Comparison of ENCODE assay signal across 8 mouse cellular contexts in genomic region chr7:141192776-141193347, GRCm38 (mm10). TPM values are rescaled to one million over a fixed set of nuclear protein-coding genes. Genes with fewer than 3 reads are reported as not detected.
DNase-seq lines count a peak whose midpoint lies in the region; ATAC-seq lines count a peak whose summit lies in the region.

No protein-coding gene starts in this region.

- intact Hi-C loops in left cerebral cortex, postnatal 25 days (cut with DNase I): no loop called here

- no peaks in the 10 kb centered on the region for H3K9me3 ChIP-seq in kidney, embryonic 14.5 days (ENCODE audit: control insufficient read depth, low read length)
- no peaks in the 10 kb centered on the region for H3K9me3 ChIP-seq in intestine, embryonic 14.5 days (ENCODE audit: control insufficient read depth, low read length)

- peak overlapping the region; percentile 97 for H3K4me2 ChIP-seq in kidney, embryonic 14.5 days (replicated peaks; ENCODE audit: low read depth, low read length)
- peak overlapping the region; percentile 97 for H3K4me2 ChIP-seq in intestine, embryonic 14.5 days (ENCODE audit: low read length)

- no peaks in the 10 kb centered on the region for H3K27me3 ChIP-seq in kidney, embryonic 14.5 days (ENCODE audit: control insufficient read depth, insufficient read depth, low read length)
- H3K27me3 ChIP-seq in intestine, embryonic 14.5 days (replicated peaks; ENCODE audit: control insufficient read depth, insufficient read depth, low read length): no peaks in the 10 kb centered on the region

- 28% methylated on average over 12 of the region's 12 CpGs for WGBS in kidney, embryonic 14.5 days
- WGBS in intestine, embryonic 14.5 days: 30% methylated on average over 12 of the region's 12 CpGs
- 35% methylated on average over 12 of the region's 12 CpGs for WGBS in macrophage (ENCODE audit: missing documents)

- H3K79me2 ChIP-seq in macrophage (ENCODE audit: inconsistent target): peaks cover 14% of the 10 kb centered on the region

- H3K9ac ChIP-seq in kidney, embryonic 14.5 days (ENCODE audit: low read depth, low read length): peak overlapping the region; percentile 93
- peak overlapping the region; percentile 85 for H3K9ac ChIP-seq in intestine, embryonic 14.5 days (ENCODE audit: low read length)

- peak overlapping the region; percentile 92 for H3K4me3 ChIP-seq in kidney, embryonic 14.5 days (ENCODE audit: low read length)
- peak overlapping the region; percentile 99 for H3K4me3 ChIP-seq in brown adipose tissue, adult 24 weeks (ENCODE audit: insufficient read depth, low read depth, low read length)
- H3K4me3 ChIP-seq in intestine, embryonic 14.5 days (ENCODE audit: low read depth, low read length): peak overlapping the region; percentile 91
- peak overlapping the region; percentile 54 for H3K4me3 ChIP-seq in macrophage (ENCODE audit: inconsistent target)

- no peak for ATAC-seq in kidney, embryonic 14.5 days (ENCODE audit: low FRiP score, low TSS enrichment)
- no peak for ATAC-seq in intestine, embryonic 14.5 days (replicated peaks; ENCODE audit: low FRiP score, low TSS enrichment, low read depth)
- ATAC-seq in erythroid progenitor cell, adult 5-6 weeks (replicated peaks; ENCODE audit: low FRiP score, poor library complexity, severe bottlenecking): no peak

- H3K36me3 ChIP-seq in kidney, embryonic 14.5 days (ENCODE audit: control insufficient read depth, insufficient read depth, low read length): peaks cover 31% of the 10 kb centered on the region
- peaks cover 33% of the 10 kb centered on the region for H3K36me3 ChIP-seq in intestine, embryonic 14.5 days (ENCODE audit: control insufficient read depth, insufficient read depth, low read length)
- peaks cover 18% of the 10 kb centered on the region for H3K36me3 ChIP-seq in macrophage (ENCODE audit: inconsistent target)

- no peak for DNase-seq in kidney, adult 11 months
- DNase-seq in intestine, embryonic 14.5 days (ENCODE audit: low spot score): no peak
- DNase-seq in left cerebral cortex, postnatal 25 days (ENCODE audit: low spot score in 2 of 2): no peak
- DNase-seq in natural killer cell, adult 2 months (ENCODE audit: low spot score in 2 of 2): no peak

- H3K27ac ChIP-seq in kidney, embryonic 14.5 days (ENCODE audit: low read depth, low read length): peak overlapping the region; percentile 65; the same call in 1 of the 2 replicates
- H3K27ac ChIP-seq in brown adipose tissue, adult 24 weeks (replicated peaks; ENCODE audit: low read depth, low read length): peak overlapping the region; percentile 46
- 0 out of 2 replicates have a peak overlapping the region, but pooled peaks have one; percentile 62 for H3K27ac ChIP-seq in intestine, embryonic 14.5 days (ENCODE audit: low read depth)
- peak overlapping the region; percentile 38; the same call in 1 of the 2 replicates for H3K27ac ChIP-seq in macrophage

- H3K4me1 ChIP-seq in kidney, embryonic 14.5 days (ENCODE audit: control insufficient read depth, insufficient read depth, low read length): peaks cover 14% of the 10 kb centered on the region; the same call in 1 of the 2 replicates
- peaks cover 17% of the 10 kb centered on the region for H3K4me1 ChIP-seq in brown adipose tissue, adult 24 weeks (ENCODE audit: control insufficient read depth, insufficient read depth, insufficient read length, low read length)
- H3K4me1 ChIP-seq in intestine, embryonic 14.5 days (replicated peaks; ENCODE audit: control insufficient read depth, insufficient read depth, low read length): peaks cover 12% of the 10 kb centered on the region

RNA-seq across cellular contexts. Expression of gene Hras, which starts 0.9 kb away (rescaled TPM):
- 97.2 and 97.8 TPM in 2 replicates for polyA plus RNA-seq in kidney, embryonic 14.5 days (2014; fragmentation: Nextera tagmentation; extraction: Ambion mirVana)
- polyA plus RNA-seq in brown adipose tissue, adult 24 weeks (2012; ENCODE audit: insufficient read depth, insufficient read length, missing spikeins): 72.6 and 86.6 TPM in 2 replicates
- 72.6 and 96.6 TPM in 2 replicates for polyA plus RNA-seq in intestine, embryonic 14.5 days (2014; fragmentation: Nextera tagmentation; extraction: Ambion mirVana)
- 10 to 100 TPM in 13 of 26 experiments, 1 to 10 TPM in 12, not detected in 1; 1.5 to 31.4 (median 10.9) TPM for total RNA-seq in macrophage (2018; cell fraction: chromatin; rRNA removed)
- total RNA-seq in macrophage (2018; cell fraction: cytosol; rRNA removed): 10 to 100 TPM; 40.7 to 70.9 (median 56.1) TPM
- total RNA-seq in macrophage (2018; cell fraction: nucleus; rRNA removed): 10 to 100 TPM in 21 of 26 experiments, 1 to 10 TPM in 5; 6.3 to 34.2 (median 15.0) TPM
- polyA plus RNA-seq in macrophage (2018): 31.1 to 73.7 TPM (median 35.0 TPM) in 3 replicates
- total RNA-seq in erythroid progenitor cell, adult 5-6 weeks (2015; ENCODE audit: low replicate concordance): 39.8 and 94.4 TPM in 2 replicates
- 40.5 and 47.2 TPM in 2 replicates for total RNA-seq in erythroid progenitor cell, adult 5-6 weeks (2017; ENCODE audit: low replicate concordance)
- total RNA-seq in left cerebral cortex, postnatal 25 days (2021): 100 to 1,000 TPM; 279 to 287 TPM

RNA-seq across cellular contexts. Expression of gene Lrrc56, which starts 1.1 kb away (rescaled TPM):
- 6.7 and 9.5 TPM in 2 replicates for polyA plus RNA-seq in kidney, embryonic 14.5 days (2014; fragmentation: Nextera tagmentation; extraction: Ambion mirVana)
- 3.4 and 5.8 TPM in 2 replicates for polyA plus RNA-seq in brown adipose tissue, adult 24 weeks (2012; ENCODE audit: insufficient read depth, insufficient read length, missing spikeins)
- 3.9 and 4.9 TPM in 2 replicates for polyA plus RNA-seq in intestine, embryonic 14.5 days (2014; fragmentation: Nextera tagmentation; extraction: Ambion mirVana)
- 10 to 100 TPM in 10 of 26 experiments, 1 to 10 TPM in 16; 1.0 to 16.7 (median 8.6) TPM for total RNA-seq in macrophage (2018; cell fraction: chromatin; rRNA removed)
- 1 to 10 TPM; 1.8 to 4.6 (median 2.9) TPM for total RNA-seq in macrophage (2018; cell fraction: cytosol; rRNA removed)
- total RNA-seq in macrophage (2018; cell fraction: nucleus; rRNA removed): 10 to 100 TPM in 5 of 26 experiments, 1 to 10 TPM in 21; 1.3 to 13.9 (median 6.0) TPM
- polyA plus RNA-seq in macrophage (2018): 1.2 to 3.9 TPM (median 2.3 TPM) in 3 replicates
- 8.3 and 8.8 TPM in 2 replicates for total RNA-seq in erythroid progenitor cell, adult 5-6 weeks (2015; ENCODE audit: low replicate concordance)
- total RNA-seq in erythroid progenitor cell, adult 5-6 weeks (2017; ENCODE audit: low replicate concordance): 3.6 and 5.8 TPM in 2 replicates
- total RNA-seq in left cerebral cortex, postnatal 25 days (2021): 1 to 10 TPM; 3.1 to 4.4 TPM

RNA-seq across cellular contexts. Expression of gene Rnh1, which starts 20.2 kb away (rescaled TPM):
- polyA plus RNA-seq in kidney, embryonic 14.5 days (2014; fragmentation: Nextera tagmentation; extraction: Ambion mirVana): 116 and 122 TPM in 2 replicates
- polyA plus RNA-seq in brown adipose tissue, adult 24 weeks (2012; ENCODE audit: insufficient read depth, insufficient read length, missing spikeins): 49.5 and 67.9 TPM in 2 replicates
- 121 and 123 TPM in 2 replicates for polyA plus RNA-seq in intestine, embryonic 14.5 days (2014; fragmentation: Nextera tagmentation; extraction: Ambion mirVana)
- total RNA-seq in macrophage (2018; cell fraction: chromatin; rRNA removed): 100 to 1,000 TPM in 10 of 26 experiments, 10 to 100 TPM in 16; 45.4 to 179 (median 83.1) TPM
- 100 to 1,000 TPM; 170 to 399 (median 266) TPM for total RNA-seq in macrophage (2018; cell fraction: cytosol; rRNA removed)
- total RNA-seq in macrophage (2018; cell fraction: nucleus; rRNA removed): 100 to 1,000 TPM in 25 of 26 experiments, 10 to 100 TPM in 1; 88.9 to 212 (median 143) TPM
- polyA plus RNA-seq in macrophage (2018): 93.2 to 290 TPM (median 289 TPM) in 3 replicates
- 9.6 and 16.2 TPM in 2 replicates for total RNA-seq in erythroid progenitor cell, adult 5-6 weeks (2015; ENCODE audit: low replicate concordance)
- total RNA-seq in erythroid progenitor cell, adult 5-6 weeks (2017; ENCODE audit: low replicate concordance): 3.7 and 20.5 TPM in 2 replicates
- total RNA-seq in left cerebral cortex, postnatal 25 days (2021): 10 to 100 TPM; 30.5 to 32.9 TPM

RNA-seq across cellular contexts. Expression of gene Lmntd2, which starts 21.0 kb away (rescaled TPM):
- polyA plus RNA-seq in kidney, embryonic 14.5 days (2014; fragmentation: Nextera tagmentation; extraction: Ambion mirVana): 3.3 and 3.4 TPM in 2 replicates
- polyA plus RNA-seq in brown adipose tissue, adult 24 weeks (2012; ENCODE audit: insufficient read depth, insufficient read length, missing spikeins): not detected in 2 replicates
- 2.7 and 2.8 TPM in 2 replicates for polyA plus RNA-seq in intestine, embryonic 14.5 days (2014; fragmentation: Nextera tagmentation; extraction: Ambion mirVana)
- under 1 TPM in 5 of 26 experiments, not detected in 21; 0.31 to 0.45 (median 0.41) TPM for total RNA-seq in macrophage (2018; cell fraction: chromatin; rRNA removed)
- total RNA-seq in macrophage (2018; cell fraction: cytosol; rRNA removed): not detected
- total RNA-seq in macrophage (2018; cell fraction: nucleus; rRNA removed): under 1 TPM in 5 of 26 experiments, not detected in 21; 0.22 to 0.33 (median 0.26) TPM
- polyA plus RNA-seq in macrophage (2018): not detected in 3 replicates
- 1.8 TPM in 1 of 2 replicates, not detected in the other for total RNA-seq in erythroid progenitor cell, adult 5-6 weeks (2015; ENCODE audit: low replicate concordance)
- 2.2 TPM in 1 of 2 replicates, not detected in the other for total RNA-seq in erythroid progenitor cell, adult 5-6 weeks (2017; ENCODE audit: low replicate concordance)
- total RNA-seq in left cerebral cortex, postnatal 25 days (2021): not detected

RNA-seq across cellular contexts. Expression of gene Rassf7, which starts 22.8 kb away (rescaled TPM):
- polyA plus RNA-seq in kidney, embryonic 14.5 days (2014; fragmentation: Nextera tagmentation; extraction: Ambion mirVana): 52.0 and 52.9 TPM in 2 replicates
- polyA plus RNA-seq in brown adipose tissue, adult 24 weeks (2012; ENCODE audit: insufficient read depth, insufficient read length, missing spikeins): 1.4 and 1.5 TPM in 2 replicates
- polyA plus RNA-seq in intestine, embryonic 14.5 days (2014; fragmentation: Nextera tagmentation; extraction: Ambion mirVana): 60.3 and 61.4 TPM in 2 replicates
- total RNA-seq in macrophage (2018; cell fraction: chromatin; rRNA removed): 1 to 10 TPM in 13 of 26 experiments, under 1 TPM in 1, not detected in 12; 0.41 to 5.6 (median 2.0) TPM
- 1 to 10 TPM in 13 of 26 experiments, under 1 TPM in 13; 0.28 to 1.6 (median 1.0) TPM for total RNA-seq in macrophage (2018; cell fraction: cytosol; rRNA removed)
- total RNA-seq in macrophage (2018; cell fraction: nucleus; rRNA removed): 1 to 10 TPM in 14 of 26 experiments, under 1 TPM in 4, not detected in 8; 0.30 to 2.6 (median 1.3) TPM
- 0.60 to 3.0 TPM (median 2.4 TPM) in 3 replicates for polyA plus RNA-seq in macrophage (2018)
- total RNA-seq in erythroid progenitor cell, adult 5-6 weeks (2015; ENCODE audit: low replicate concordance): 33.1 and 33.9 TPM in 2 replicates
- 10.9 and 13.4 TPM in 2 replicates for total RNA-seq in erythroid progenitor cell, adult 5-6 weeks (2017; ENCODE audit: low replicate concordance)
- 1 to 10 TPM in 1 of 2 experiments, under 1 TPM in 1; 0.78 to 1.5 TPM for total RNA-seq in left cerebral cortex, postnatal 25 days (2021)
